ENCODE assay signal across 24 mouse cellular contexts in genomic region chr1:74307146-74307545, GRCm38 (mm10). TPM values are rescaled to one million over a fixed set of nuclear protein-coding genes. Genes with fewer than 3 reads are reported as not detected.
DNase-seq lines count a peak whose midpoint lies in the region; ATAC-seq and TF ChIP-seq lines count a peak whose summit lies in the region.
"Had no signal": no experiment of that assay in that cellular context is flagged by ENCODE, and none has a peak within 500 bp of the region (broad histone marks: within the 10 kb centered on the region; RNA-seq: fewer than 3 reads in every experiment).

No protein-coding gene starts in this region.

- H3K27ac ChIP-seq in ES-E14 (ENCODE audit: insufficient read depth, low read depth, low read length, poor library complexity, severe bottlenecking): peak overlapping the region; percentile 15; the same call in 1 of the 2 replicates
- peak overlapping the region; percentile 21; the same call in 1 of the 2 replicates for H3K27ac ChIP-seq in intestine, postnatal 0 days (ENCODE audit: low read depth, low read length)
- H3K27ac ChIP-seq: embryonic facial prominence, embryonic 15.5 days; hindbrain, embryonic 15.5 days; limb, embryonic 13.5 days; macrophage; midbrain, embryonic 15.5 days; neural tube, embryonic 12.5 days had no signal

- DNase-seq in ES-E14 (ENCODE audit: low read depth, low spot score): no peak
- peak; percentile 78 for DNase-seq in yolk sac, embryonic 10.5 days (ENCODE audit: low spot score)
- no peak for DNase-seq in heart, postnatal 25 days (ENCODE audit: low spot score)
- no peak for DNase-seq in embryo, embryonic 10 days (ENCODE audit: low spot score)
- DNase-seq in ovary, postnatal 36 days (ENCODE audit: low spot score): no peak
- DNase-seq: cerebellum, adult 11-12 months; cerebellum, postnatal 14 days; embryo, embryonic 11 days; kidney, postnatal 4 days; retina, postnatal 1 day; right cerebral cortex, postnatal 25 days; thymus, adult 2 months had no signal

- H3K27me3 ChIP-seq in E14TG2a.4 (ENCODE audit: insufficient read depth, low read length): no peaks in the 10 kb centered on the region
- H3K27me3 ChIP-seq in intestine, postnatal 0 days (replicated peaks; ENCODE audit: control insufficient read depth, insufficient read depth, low read length): no peaks in the 10 kb centered on the region
- H3K27me3 ChIP-seq: embryonic facial prominence, embryonic 15.5 days; limb, embryonic 13.5 days had no signal

- intact Hi-C loops in heart, postnatal 25 days (cut with DNase I): no loop called here

- in situ Hi-C loops in ES-E14 (cut with MboI; ENCODE audit: low sequenced_read_pairs in 2 of 2, unreplicated experiment in 2 of 2): no loop called here

- no peak overlapping the region for H3K9ac ChIP-seq in ES-E14 (ENCODE audit: insufficient read depth, low read depth, low read length, poor library complexity, severe bottlenecking)
- no peak overlapping the region for H3K9ac ChIP-seq in intestine, postnatal 0 days (ENCODE audit: low read depth, low read length)
- H3K9ac ChIP-seq: embryonic facial prominence, embryonic 15.5 days; hindbrain, embryonic 15.5 days; limb, embryonic 13.5 days; midbrain, embryonic 15.5 days; neural tube, embryonic 12.5 days had no signal

- peaks cover 78% of the 10 kb centered on the region for H3K4me1 ChIP-seq in E14TG2a.4 (replicated peaks; ENCODE audit: low read depth, low read length)
- H3K4me1 ChIP-seq in ES-E14 (ENCODE audit: control insufficient read depth in 2 of 2, insufficient read depth in 2 of 2, low read length in 2 of 2, poor library complexity in 1 of 2): peaks cover 2 to 23% of the 10 kb centered on the region in 2 experiments; a peak in 3 of 4 replicates
- peaks cover 10% of the 10 kb centered on the region for H3K4me1 ChIP-seq in intestine, postnatal 0 days (replicated peaks; ENCODE audit: control insufficient read depth, insufficient read depth, low read length)

- 38% methylated on average over 1 of the region's 1 CpGs for WGBS in intestine, postnatal 0 days

- no peak overlapping the region for H3K4me2 ChIP-seq in intestine, postnatal 0 days (replicated peaks; ENCODE audit: low read depth)
- H3K4me2 ChIP-seq: embryonic facial prominence, embryonic 15.5 days; hindbrain, embryonic 15.5 days; limb, embryonic 13.5 days; midbrain, embryonic 15.5 days; neural tube, embryonic 12.5 days had no signal

- H3K4me3 ChIP-seq in E14TG2a.4 (replicated peaks; ENCODE audit: low read length) (0 out of 2 replicates have a peak overlapping the region, but pooled peaks have one; percentile 13), ES-E14 (ENCODE audit: insufficient read depth in 1 of 2, low read depth in 1 of 2, low read length in 2 of 2, poor library complexity in 1 of 2, severe bottlenecking in 1 of 2) (no peak overlapping the region)
- H3K4me3 ChIP-seq in intestine, postnatal 0 days (ENCODE audit: low read depth, low read length): no peak overlapping the region
- H3K4me3 ChIP-seq: embryonic facial prominence, embryonic 15.5 days; hindbrain, embryonic 15.5 days; limb, embryonic 13.5 days; midbrain, embryonic 15.5 days; neural tube, embryonic 12.5 days had no signal

- H3K9me3 ChIP-seq in E14TG2a.4 (ENCODE audit: low read length) (no peaks in the 10 kb centered on the region), ES-E14 (ENCODE audit: control insufficient read depth, insufficient read depth, low read depth, low read length) (no peaks in the 10 kb centered on the region)
- H3K9me3 ChIP-seq in intestine, postnatal 0 days (ENCODE audit: control insufficient read depth): no peaks in the 10 kb centered on the region
- H3K9me3 ChIP-seq: embryonic facial prominence, embryonic 15.5 days; hindbrain, embryonic 15.5 days; limb, embryonic 13.5 days; midbrain, embryonic 15.5 days; neural tube, embryonic 12.5 days had no signal

- peak; percentile 69 for ATAC-seq in intestine, postnatal 0 days
- ATAC-seq: forebrain, embryonic 14.5 days; midbrain, embryonic 15.5 days had no signal

- no peak for TF ChIP-seq CTCF in E14TG2a.4 (conservative IDR thresholded peaks at IDR 0.05; ENCODE audit: low read length)
- 0 out of 2 replicates have a peak, but pooled peaks have one; percentile 21 for TF ChIP-seq CTCF in intestine, postnatal 0 days (IDR thresholded peaks at IDR 0.05; ENCODE audit: low read depth)

- H3K36me3 ChIP-seq in E14TG2a.4 (ENCODE audit: insufficient read depth, low read length) (no peaks in the 10 kb centered on the region), ES-E14 (ENCODE audit: control insufficient read depth, insufficient read depth, low read length, poor library complexity, severe bottlenecking) (no peaks in the 10 kb centered on the region)
- H3K36me3 ChIP-seq in intestine, postnatal 0 days (ENCODE audit: control insufficient read depth, insufficient read depth): no peaks in the 10 kb centered on the region
- H3K36me3 ChIP-seq: embryonic facial prominence, embryonic 15.5 days; hindbrain, embryonic 15.5 days; limb, embryonic 13.5 days; midbrain, embryonic 15.5 days; neural tube, embryonic 12.5 days had no signal

TF ChIP-seq in ES-E14, 5 proteins besides CTCF, POLR2A, EP300 and RAD21:
- TF ChIP-seq CHD2 (IDR thresholded peaks at IDR 0.05; ENCODE audit: low read depth, low read length) (no peak), MAFK (IDR thresholded peaks at IDR 0.05; ENCODE audit: insufficient read depth, low read depth, low read length) (no peak), HCFC1 (IDR thresholded peaks at IDR 0.05; ENCODE audit: borderline replicate concordance, insufficient read depth, low read length) (no peak), ZNF384 (IDR thresholded peaks at IDR 0.05; ENCODE audit: low read depth, low read length) (no peak), ZC3H11A (IDR thresholded peaks at IDR 0.05; ENCODE audit: borderline replicate concordance, low read depth, low read length) (no peak)

RNA-seq across cellular contexts. Expression of gene Tmbim1, which starts 1.7 kb away (rescaled TPM):
- total RNA-seq in ES-E14 (2012; rRNA removed): 38.0 and 41.9 TPM in 2 replicates
- polyA plus RNA-seq in intestine, postnatal 0 days (2015; fragmentation: Nextera tagmentation; extraction: Ambion mirVana): 47.4 and 49.1 TPM in 2 replicates
- total RNA-seq in heart, postnatal 25 days (2021): 10 to 100 TPM; 38.4 to 41.5 TPM

RNA-seq across cellular contexts. Expression of gene Pnkd, which starts 22.4 kb away (rescaled TPM):
- total RNA-seq in ES-E14 (2012; rRNA removed): 63.9 and 84.4 TPM in 2 replicates
- 103 and 107 TPM in 2 replicates for polyA plus RNA-seq in intestine, postnatal 0 days (2015; fragmentation: Nextera tagmentation; extraction: Ambion mirVana)
- total RNA-seq in heart, postnatal 25 days (2021): 100 to 1,000 TPM; 160 to 161 TPM

RNA-seq across cellular contexts. Expression of gene Aamp, which starts 22.6 kb away (rescaled TPM):
- 127 and 138 TPM in 2 replicates for total RNA-seq in ES-E14 (2012; rRNA removed)
- 130 and 136 TPM in 2 replicates for polyA plus RNA-seq in intestine, postnatal 0 days (2015; fragmentation: Nextera tagmentation; extraction: Ambion mirVana)
- total RNA-seq in heart, postnatal 25 days (2021): 10 to 100 TPM; 87.5 to 94.8 TPM

RNA-seq across cellular contexts. Expression of gene Gpbar1, which starts 28.8 kb away (rescaled TPM):
- 0.45 and 0.95 TPM in 2 replicates for total RNA-seq in ES-E14 (2012; rRNA removed)
- 0.78 and 0.93 TPM in 2 replicates for polyA plus RNA-seq in intestine, postnatal 0 days (2015; fragmentation: Nextera tagmentation; extraction: Ambion mirVana)
- not detected for total RNA-seq in heart, postnatal 25 days (2021)
- total RNA-seq: adrenal gland, adult 18-20 months; gastrocnemius, adult 8-10 months; left cerebral cortex, postnatal 25 days had no signal
- polyA plus RNA-seq: embryonic facial prominence, embryonic 15.5 days; hindbrain, embryonic 15.5 days; macrophage; neural tube, embryonic 12.5 days had no signal

RNA-seq across cellular contexts. Expression of gene Catip, which starts 54.8 kb away (rescaled TPM):
- 7.3 and 9.1 TPM in 2 replicates for total RNA-seq in ES-E14 (2012; rRNA removed)
- polyA plus RNA-seq in intestine, postnatal 0 days (2015; fragmentation: Nextera tagmentation; extraction: Ambion mirVana): 0.25 and 0.33 TPM in 2 replicates
- total RNA-seq in heart, postnatal 25 days (2021): under 1 TPM; 0.18 to 0.28 TPM
